Mouse (Mus musculus) cerebellum, adult 2 months (tissue): ENCODE data around the gene Nrap.

ENCODE experiments used
- CTCF ChIP-seq: fragments of 200-500 bp; IDR thresholded peaks from 2 replicates; pipeline ENCODE4 v1.5.1; 2011; ENCODE audit warnings: low read depth, mild to moderate bottlenecking, control low read depth, low read length, moderate library complexity, borderline replicate concordance; ENCODE audit not compliant: insufficient read depth
- POLR2A ChIP-seq: fragments of 200-500 bp; IDR thresholded peaks from 2 replicates; pipeline ENCODE4 v1.6.1; 2011; ENCODE audit warnings: low read length, control low read depth, borderline replicate concordance; ENCODE audit not compliant: insufficient read depth

DNA sequence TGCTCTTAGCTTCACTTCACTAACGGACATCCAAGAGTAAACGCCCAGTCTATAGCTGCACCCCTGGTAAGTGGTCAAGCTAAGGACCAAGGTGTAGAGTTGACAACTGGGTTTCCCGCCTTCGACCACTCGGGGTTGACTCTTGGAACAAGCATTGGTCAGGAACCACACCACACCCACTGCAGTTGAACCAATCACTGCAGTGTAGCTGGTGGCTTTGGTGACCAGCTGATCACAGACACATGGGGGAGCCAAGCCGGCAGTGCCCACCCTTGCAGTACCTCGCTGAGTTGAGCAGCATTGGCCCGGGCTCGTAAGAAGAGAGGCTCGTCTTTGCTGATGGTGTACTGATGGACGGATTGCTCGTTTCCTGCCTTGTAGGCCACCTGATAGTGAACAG is 34.6 kb downstream of the Nrap start:
- TF ChIP-seq POLR2A, result no peak
- no peak for TF ChIP-seq CTCF
